Mouse (Mus musculus): ENCODE results near the gene Olfr1366. TPM values are rescaled to one million over a fixed set of nuclear protein-coding genes. Genes with fewer than 3 reads are reported as not detected.
"Not testable (repeated sequence)": the region's sequence is repeated elsewhere in the genome, so short reads cannot be mapped to it uniquely, and the experiment has no call there.

Gene Olfr1366
- not detected for total RNA-seq (2022)

- no peak for DNase-seq (ENCODE audit: low spot score in 2 of 2)
These were observed at the start of gene Olfr1366 for GRCm38 (mm10) chr13:21542708-21543107. TSS of gene Olfr1366 (minus strand) at chr13:21542808.

- no peak for DNase-seq (ENCODE audit: low spot score in 2 of 2)
These were observed 49.0 kb upstream of the Olfr1366 start for GRCm38 (mm10) chr13:21591618-21592017.

GRCm38 (mm10) chr13:21581659-21582058, 39.1 kb upstream of the Olfr1366 start, which contains the start of gene Olfr1364:
TSS of gene Olfr1364 (minus strand) at chr13:21581759.
- no peak for DNase-seq (ENCODE audit: low spot score in 2 of 2)

GRCm38 (mm10) chr13:21559793-21560192, 17.2 kb upstream of the Olfr1366 start, which contains the start of gene Olfr1535:
TSS of gene Olfr1535 (minus strand) at chr13:21559893.
- no peak for DNase-seq (ENCODE audit: low spot score in 2 of 2)

GRCm38 (mm10) chr13:21550416-21551110, 8.0 kb upstream of the Olfr1366 start:
- no peak for DNase-seq (ENCODE audit: low spot score in 2 of 2)

- no peak for DNase-seq (ENCODE audit: low spot score in 2 of 2)
These were observed 6.9 kb upstream of the Olfr1366 start for GRCm38 (mm10) chr13:21549487-21549886.

GRCm38 (mm10) chr13:21530781-21531201, 11.8 kb downstream of the Olfr1366 start, which contains the start of gene Zkscan8:
TSS of gene Zkscan8 (minus strand) at chr13:21531120.
- DNase-seq (ENCODE audit: low spot score in 2 of 2): peak; percentile 68 to 77

- no peak for DNase-seq (ENCODE audit: low spot score in 2 of 2)
These were observed 12.5 kb downstream of the Olfr1366 start for GRCm38 (mm10) chr13:21530136-21530535.

GRCm38 (mm10) chr13:21506221-21506649, 36.4 kb downstream of the Olfr1366 start:
- peak; percentile 60 to 66 for DNase-seq (ENCODE audit: low spot score in 2 of 2)

- DNase-seq (ENCODE audit: low spot score in 2 of 2): no peak
These were observed 40.3 kb downstream of the Olfr1366 start for GRCm38 (mm10) chr13:21502296-21502695.

- not testable (repeated sequence) for DNase-seq (ENCODE audit: low spot score in 2 of 2)
These were observed 41.4 kb downstream of the Olfr1366 start, which contains the start of gene Gm11273 for GRCm38 (mm10) chr13:21501182-21501581. TSS of gene Gm11273 (minus strand) at chr13:21501418.

- no peak for DNase-seq (ENCODE audit: low spot score in 2 of 2)
These were observed 47.5 kb downstream of the Olfr1366 start, which contains the start of gene AK157302 for GRCm38 (mm10) chr13:21495080-21495479. TSS of gene AK157302 (plus strand) at chr13:21495223.

GRCm38 (mm10) chr13:21492847-21493246, 49.8 kb downstream of the Olfr1366 start:
- DNase-seq (ENCODE audit: low spot score in 2 of 2): no peak

GRCm38 (mm10) chr13:21486881-21487280, 55.7 kb downstream of the Olfr1366 start:
- DNase-seq (ENCODE audit: low spot score in 2 of 2): no peak

Other genes with a start within 250 kb of the Olfr1366 start
- 1 to 10 TPM in 1 of 4 experiments, under 1 TPM in 3; 0.28 to 1.4 (median 0.59) TPM for gene Gpx6, start 230.7 kb downstream of the Olfr1366 start, total RNA-seq (2022)
- not detected for gene Olfr1367, start 195.9 kb downstream of the Olfr1366 start, total RNA-seq (2022)
- 1 to 10 TPM; 6.7 to 8.8 (median 7.8) TPM for gene Zscan12, start 180.0 kb downstream of the Olfr1366 start, total RNA-seq (2022)
- gene Zkscan3, start 140.1 kb downstream of the Olfr1366 start, total RNA-seq (2022): 10 to 100 TPM; 31.7 to 41.8 (median 35.8) TPM
- gene Pgbd1, start 101.8 kb downstream of the Olfr1366 start, total RNA-seq (2022): 1 to 10 TPM; 1.4 to 1.9 (median 1.6) TPM
- 10 to 100 TPM; 52.1 to 59.4 (median 55.5) TPM for gene Zscan26, start 89.1 kb downstream of the Olfr1366 start, total RNA-seq (2022)
- gene Nkapl, start 74.3 kb downstream of the Olfr1366 start, total RNA-seq (2022): 1 to 10 TPM in 2 of 4 experiments, under 1 TPM in 2; 0.59 to 1.5 (median 0.84) TPM
- 1 to 10 TPM; 5.1 to 6.2 (median 5.8) TPM for gene Zkscan4, start 63.9 kb downstream of the Olfr1366 start, total RNA-seq (2022)
- not detected for gene Gm10065, start 63.4 kb downstream of the Olfr1366 start, total RNA-seq (2022)
- gene AK157302, start 47.6 kb downstream of the Olfr1366 start, total RNA-seq (2022): 10 to 100 TPM; 15.4 to 22.7 (median 19.3) TPM
- gene Gm11273, start 41.4 kb downstream of the Olfr1366 start, total RNA-seq (2022): 10 to 100 TPM; 39.0 to 60.7 (median 52.2) TPM
- gene Zkscan8, start 11.7 kb downstream of the Olfr1366 start, total RNA-seq (2022): 10 to 100 TPM; 16.2 to 16.5 (median 16.3) TPM
- not detected for gene Olfr1535, start 17.1 kb upstream of the Olfr1366 start, total RNA-seq (2022)
- not detected for gene Olfr1364, start 39.0 kb upstream of the Olfr1366 start, total RNA-seq (2022)
- not detected for gene Olfr1362, start 71.2 kb upstream of the Olfr1366 start, total RNA-seq (2022)
- gene Olfr11, start 99.7 kb upstream of the Olfr1366 start, total RNA-seq (2022): not detected
- not detected for gene Olfr1361, start 120.6 kb upstream of the Olfr1366 start, total RNA-seq (2022)
- gene Olfr1360, start 134.6 kb upstream of the Olfr1366 start, total RNA-seq (2022): not detected
- not detected for gene Olfr1359, start 155.3 kb upstream of the Olfr1366 start, total RNA-seq (2022)
- 10 to 100 TPM; 16.0 to 30.4 (median 22.3) TPM for gene Hist1h2bl, start 173.3 kb upstream of the Olfr1366 start, total RNA-seq (2022)
- 10 to 100 TPM in 3 of 4 experiments, not detected in 1; 16.4 to 24.8 (median 22.3) TPM for gene Hist1h2ai, start 173.6 kb upstream of the Olfr1366 start, total RNA-seq (2022)
- 10 to 100 TPM; 40.8 to 60.6 (median 44.2) TPM for gene Hist1h3h, start 174.9 kb upstream of the Olfr1366 start, total RNA-seq (2022)
- 1 to 10 TPM; 2.5 to 5.9 (median 4.5) TPM for gene Hist1h2bm, start 179.2 kb upstream of the Olfr1366 start, total RNA-seq (2022)
- gene Hist1h4j, start 192.3 kb upstream of the Olfr1366 start, total RNA-seq (2022): 10 to 100 TPM; 18.4 to 23.9 (median 19.2) TPM
- 100 to 1,000 TPM; 294 to 349 (median 343) TPM for gene Hist1h4k, start 207.7 kb upstream of the Olfr1366 start, total RNA-seq (2022)
- 10 to 100 TPM in 3 of 4 experiments, 1 to 10 TPM in 1; 9.6 to 16.7 (median 11.1) TPM for gene Hist1h2ak, start 211.0 kb upstream of the Olfr1366 start, total RNA-seq (2022)
- 10 to 100 TPM in 3 of 4 experiments, 1 to 10 TPM in 1; 1.6 to 11.3 (median 10.8) TPM for gene Hist1h2bn, start 211.3 kb upstream of the Olfr1366 start, total RNA-seq (2022)
- 10 to 100 TPM in 2 of 4 experiments, 1 to 10 TPM in 2; 7.2 to 11.0 (median 10.2) TPM for gene Hist1h1b, start 237.8 kb upstream of the Olfr1366 start, total RNA-seq (2022)
- gene Hist1h3i, start 240.6 kb upstream of the Olfr1366 start, total RNA-seq (2022): 10 to 100 TPM; 44.4 to 70.8 (median 54.9) TPM
- 1 to 10 TPM in 2 of 4 experiments, not detected in 2; 2.9 to 4.0 TPM for gene Hist1h2an, start 244.4 kb upstream of the Olfr1366 start, total RNA-seq (2022)
- 10 to 100 TPM in 1 of 4 experiments, 1 to 10 TPM in 3; 6.0 to 11.4 (median 8.5) TPM for gene Hist1h2bp, start 244.7 kb upstream of the Olfr1366 start, total RNA-seq (2022)

Data from left cerebral cortex, adult 8-10 months (tissue).